Mouse (Mus musculus): ENCODE results near the gene Elmo1.

- no peak for TF ChIP-seq POLR2A (IDR thresholded peaks at IDR 0.05; ENCODE audit: control insufficient read depth, extremely low read depth, insufficient read depth, low read length, poor library complexity)
- no peak for TF ChIP-seq CTCF (IDR thresholded peaks at IDR 0.05; ENCODE audit: borderline replicate concordance, control insufficient read depth, extremely low read depth, insufficient read depth, low read length, poor library complexity)
These were observed 117.7 kb downstream of the Elmo1 start for GRCm38 (mm10) chr13:20207950-20208642.

Data from thymus, adult 2 months (tissue).